Mouse (Mus musculus) frontal cortex, postnatal 36 days (tissue): ENCODE results near the gene Slc11a1.

Experiments
- DNase-seq, 2 experiments: peaks; one replicate each; pipeline ENCODE4 v3.0.0; 2022; ENCODE audit warnings: low spot score in 2 of 2

Slc11a1 gene

DNA sequence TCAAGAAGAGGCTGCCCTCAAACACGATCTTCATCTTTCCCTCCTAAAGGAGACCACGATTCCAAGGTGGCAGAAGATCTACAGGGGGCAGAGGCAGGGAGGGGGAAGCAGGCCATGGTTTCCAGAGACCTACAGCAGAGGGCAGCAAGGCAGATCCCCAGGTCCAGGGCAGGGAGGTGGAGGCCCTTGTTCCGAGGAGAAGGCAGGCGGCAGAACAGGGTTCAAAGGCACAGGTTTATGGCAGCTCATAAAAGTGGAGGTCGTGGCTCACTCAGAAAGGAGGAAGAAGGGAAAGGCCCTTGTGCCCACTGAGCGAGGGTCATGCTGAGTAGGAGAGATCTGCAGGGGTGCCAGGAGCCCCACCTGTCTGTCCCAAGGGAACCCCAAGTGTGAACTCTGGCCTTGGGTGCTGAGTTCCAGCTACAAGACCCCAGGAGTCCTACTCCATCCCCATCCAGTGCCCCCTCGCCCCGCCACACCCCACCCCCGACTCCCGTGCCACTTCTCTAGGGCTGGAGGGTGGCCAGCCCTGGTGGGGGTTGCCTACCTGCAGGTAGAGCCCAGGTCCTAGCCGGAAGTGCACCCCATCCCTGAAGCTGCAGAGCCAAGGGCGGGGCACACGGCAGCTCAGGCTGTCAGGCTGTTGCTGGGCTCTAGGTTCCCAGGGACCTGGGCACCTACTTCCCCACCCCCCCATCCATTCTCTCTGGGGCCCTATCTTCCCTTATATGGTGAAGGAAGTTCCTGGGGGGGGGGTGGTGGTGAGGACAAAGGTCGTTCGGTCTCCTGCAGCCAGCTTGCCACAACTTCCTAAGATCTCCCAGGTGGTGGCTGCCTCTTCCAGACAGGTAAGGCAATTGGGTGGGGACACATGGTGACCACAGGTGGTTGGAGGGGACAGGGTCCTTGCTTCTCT, 33.9 kb downstream of the Slc11a1 start, which contains the start of gene Vil1:
Gene Vil1, plus strand, starts transcription at position 788 of the 916 bp plus-strand sequence.
- no peak for DNase-seq

GRCm38 (mm10) chr1:74411753-74412325, 36.8 kb downstream of the Slc11a1 start:
- no peak for DNase-seq

DNA sequence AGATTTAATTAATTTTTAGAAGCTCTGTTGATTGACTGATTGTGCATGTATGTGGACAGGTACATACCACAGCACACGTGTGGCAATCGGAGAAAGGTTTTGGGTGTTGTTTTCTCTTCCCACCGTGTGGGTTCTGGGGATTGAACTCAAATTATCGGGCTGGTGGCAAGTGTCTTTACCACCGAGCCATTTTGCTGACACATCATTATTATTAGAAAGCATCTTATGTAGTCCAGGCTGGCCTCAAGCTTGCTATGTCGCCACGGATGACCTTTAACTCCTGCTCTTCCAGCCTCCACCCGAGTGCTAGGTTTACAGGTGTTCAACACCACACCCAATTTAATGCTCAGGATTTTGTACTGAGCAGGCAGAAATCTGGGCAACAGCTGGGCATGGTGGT, 37.7 kb downstream of the Slc11a1 start:
- no peak for DNase-seq

DNA sequence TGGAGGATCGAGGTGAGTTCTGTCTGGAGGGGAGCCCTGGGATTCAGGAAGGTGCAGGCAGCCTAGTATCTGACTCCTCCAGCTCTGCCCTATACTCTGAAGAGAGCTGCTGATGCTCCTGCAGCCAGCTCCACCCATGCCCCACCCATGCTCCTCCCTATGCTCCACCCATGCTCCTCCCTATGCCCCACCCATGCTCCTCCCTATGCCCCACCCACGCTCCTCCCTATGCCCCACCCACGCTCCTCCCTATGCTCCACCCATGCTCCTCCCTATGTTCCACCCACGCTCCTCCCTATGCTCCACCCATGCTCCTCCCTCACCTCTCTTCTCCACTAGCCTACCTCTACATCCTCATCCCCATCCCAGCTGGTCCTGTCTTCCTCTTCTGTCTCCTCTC, 40.1 kb downstream of the Slc11a1 start:
- no peak for DNase-seq

DNA sequence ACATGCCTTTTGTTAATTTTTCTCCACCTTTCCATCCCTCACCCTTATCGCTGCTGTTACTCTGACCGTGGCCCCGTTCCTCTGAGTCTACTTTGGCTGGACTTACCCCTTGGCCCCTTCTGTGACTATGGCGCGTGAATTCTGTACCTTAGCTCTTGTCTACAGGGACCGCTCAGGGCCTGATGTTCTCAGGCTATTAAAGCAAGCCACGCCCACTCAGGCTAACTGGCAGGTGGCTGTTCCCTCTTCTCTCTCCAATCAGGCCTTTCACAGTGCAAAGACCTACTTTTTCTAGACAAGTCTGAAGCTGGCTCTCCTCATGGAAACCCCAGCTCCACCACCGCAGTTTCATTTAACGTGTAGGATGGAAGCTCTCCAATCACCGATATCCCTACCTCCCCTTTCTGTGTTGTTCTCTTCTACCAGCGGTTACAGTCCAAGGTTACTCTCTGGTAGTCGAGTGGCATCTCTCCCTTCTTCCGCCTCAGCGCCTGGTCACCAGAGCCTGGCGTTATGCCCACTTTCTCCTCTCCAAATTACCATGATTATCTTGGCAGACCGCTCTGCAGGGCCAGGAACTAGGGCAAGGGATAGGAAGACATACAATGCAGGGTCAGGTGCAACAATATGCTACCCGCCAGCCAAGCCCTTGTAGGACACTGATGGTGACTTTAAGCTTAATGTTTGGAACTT, 43.9 kb downstream of the Slc11a1 start:
- DNase-seq: no peak

GRCm38 (mm10) chr1:74419440-74419794, 44.4 kb downstream of the Slc11a1 start:
- no peak for DNase-seq

- no peak for DNase-seq
Observed at GRCm38 (mm10) chr1:74423147-74423546, 48.2 kb downstream of the Slc11a1 start.

GRCm38 (mm10) chr1:74425845-74426244, 50.9 kb downstream of the Slc11a1 start:
- no peak for DNase-seq

DNA sequence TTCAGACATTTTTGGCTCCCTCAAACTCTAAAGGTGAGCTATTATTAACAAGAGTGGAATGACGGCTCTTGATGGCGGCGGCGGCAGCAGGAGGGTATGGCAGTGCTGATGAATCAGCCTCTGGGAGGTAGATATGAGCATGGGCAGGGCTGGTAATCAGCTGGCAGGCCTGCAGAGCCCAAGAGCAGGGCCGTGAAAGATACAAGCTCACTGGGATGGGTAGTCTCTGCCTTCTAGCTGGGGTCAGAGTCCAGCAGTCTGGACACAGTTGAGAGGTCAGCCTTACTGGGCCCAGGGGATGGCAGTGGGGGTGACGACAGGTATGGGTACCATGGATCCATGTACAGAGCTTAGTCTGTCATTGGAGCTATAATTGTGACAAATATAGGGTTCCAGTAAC, 58.2 kb downstream of the Slc11a1 start:
- DNase-seq: no peak

- DNase-seq: no peak
Observed at GRCm38 (mm10) chr1:74434596-74434995, 59.6 kb downstream of the Slc11a1 start.

DNA sequence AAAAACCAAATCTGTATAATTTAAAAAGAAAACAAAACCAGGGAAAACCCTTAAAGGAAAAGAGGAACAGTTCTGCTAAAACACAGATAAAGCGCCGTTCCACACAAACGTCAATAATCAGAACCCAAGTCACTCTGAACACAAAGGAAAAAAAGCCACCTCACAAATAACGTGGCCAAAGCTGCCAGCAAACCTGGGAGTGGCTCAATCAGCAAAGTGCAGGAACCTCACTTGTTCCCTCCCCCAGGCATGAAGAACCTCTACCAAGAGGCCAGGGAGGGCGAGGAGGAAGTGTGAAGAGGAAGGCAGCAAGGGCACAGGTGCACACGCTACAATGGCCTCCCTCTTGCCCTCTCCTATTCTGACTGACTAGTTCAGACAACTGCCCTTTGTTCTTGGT, 60.6 kb downstream of the Slc11a1 start:
- DNase-seq: no peak
